Mouse (Mus musculus) intestine, postnatal 0 days (tissue): Measurements from ENCODE around the gene Nup62. TPM values are rescaled to one million over a fixed set of nuclear protein-coding genes. Genes with fewer than 3 reads are reported as not detected.

Experiments used
- ATAC-seq: fragments of 200-750 bp; cut with Nextera tagmentation; 2 replicates; pipeline ENCODE4 v1.8.0; 2017; ENCODE audit warnings: mild to moderate bottlenecking, moderate TSS enrichment, moderate library complexity
- H3K27ac ChIP-seq: fragments of 300-500 bp; sonication (generic); 2 replicates; pipeline ENCODE4 v1.5.1; 2014; ENCODE audit warnings: mild to moderate bottlenecking, low read depth, low read length, moderate library complexity
- H3K27me3 ChIP-seq: fragments of 300-500 bp; sonication (generic); replicated peaks from 2 replicates; pipeline ENCODE4 v1.6.1; 2014; ENCODE audit warnings: low read length, mixed read lengths; ENCODE audit not compliant: control insufficient read depth, insufficient read depth
- H3K36me3 ChIP-seq: fragments of 300-500 bp; sonication (generic); 2 replicates; pipeline ENCODE4 v1.6.1; 2014; ENCODE audit warnings: mild to moderate bottlenecking, moderate library complexity; ENCODE audit not compliant: control insufficient read depth, insufficient read depth
- H3K4me1 ChIP-seq: fragments of 300-500 bp; sonication (generic); replicated peaks from 2 replicates; pipeline ENCODE4 v1.6.1; 2014; ENCODE audit warnings: antibody characterized with exemption, low read length, mixed read lengths; ENCODE audit not compliant: control insufficient read depth, insufficient read depth
- H3K4me2 ChIP-seq: fragments of 300-500 bp; sonication (generic); replicated peaks from 2 replicates; pipeline ENCODE4 v1.6.1; 2014; ENCODE audit warnings: low read depth, mild to moderate bottlenecking, moderate library complexity
- H3K4me3 ChIP-seq: fragments of 300-500 bp; sonication (generic); 2 replicates; pipeline ENCODE4 v1.5.1; 2014; ENCODE audit warnings: low read depth, low read length
- H3K9ac ChIP-seq: fragments of 300-500 bp; sonication (generic); 2 replicates; pipeline ENCODE4 v1.6.1; 2014; ENCODE audit warnings: mild to moderate bottlenecking, low read depth, low read length
- H3K9me3 ChIP-seq: fragments of 300-500 bp; sonication (generic); 2 replicates; pipeline ENCODE4 v1.6.1; 2016; ENCODE audit warnings: mixed run types; ENCODE audit not compliant: control insufficient read depth
- CTCF ChIP-seq: sonication (generic); IDR thresholded peaks from 2 replicates; pipeline ENCODE4 v1.5.1; 2016; ENCODE audit warnings: low read depth, mild to moderate bottlenecking, control low read depth, antibody characterized with exemption, moderate library complexity
- WGBS: fragments of 180-500 bp; shearing (Covaris S2); extraction: QIAGEN DNeasy Blood & Tissue Kit; methylation state at CpG from one replicate; pipeline ENCODE4 v1.1.7; 2014; 5-methylcytosine and 5-hydroxymethylcytosine counted together
- polyA plus RNA-seq: library from polyadenylated mRNA; unstranded; fragments of >200 nt; fragmentation: Nextera tagmentation; extraction: Ambion mirVana; gene quantifications from 2 replicates; pipeline ENCODE4 v1.2.1, GENCODE M21; 2015

Nup62 gene
- polyA plus RNA-seq, 1 experiment from 2014 or later = 28.1 TPM

- no peak overlapping the region; the same call in 1 of the 2 replicates for H3K4me3 ChIP-seq
- H3K9ac ChIP-seq = 0 out of 2 replicates have a peak overlapping the region, but pooled peaks have one; percentile 31
- WGBS = 52% methylated on average over 14 of the region's 14 CpGs
- ATAC-seq = no peak
- no peak overlapping the region for H3K27ac ChIP-seq
- TF ChIP-seq CTCF = no peak
- H3K9me3 ChIP-seq = no peaks in the 10 kb centered on the region
- H3K4me2 ChIP-seq = no peak overlapping the region
- peaks cover 55% of the 10 kb centered on the region for H3K36me3 ChIP-seq
- no peaks in the 10 kb centered on the region for H3K27me3 ChIP-seq
- 0 out of 2 replicates have a peak, but pooled peaks cover 5% of the 10 kb centered on the region for H3K4me1 ChIP-seq
Observed at GRCm38 (mm10) chr7:44840426-44840825, 24.5 kb downstream of the Nup62 start.

GRCm38 (mm10) chr7:44841825-44842463 lies 26.1 kb downstream of the Nup62 start:
- no peak overlapping the region for H3K9ac ChIP-seq
- H3K27me3 ChIP-seq = no peaks in the 10 kb centered on the region
- H3K27ac ChIP-seq = no peak overlapping the region
- H3K4me3 ChIP-seq = no peak overlapping the region
- H3K4me2 ChIP-seq = no peak overlapping the region
- H3K9me3 ChIP-seq = no peaks in the 10 kb centered on the region
- H3K36me3 ChIP-seq = peaks cover 70% of the 10 kb centered on the region
- ATAC-seq = no peak
- no peak for TF ChIP-seq CTCF
- 90% methylated on average over 8 of the region's 8 CpGs for WGBS
- H3K4me1 ChIP-seq = 0 out of 2 replicates have a peak, but pooled peaks cover 5% of the 10 kb centered on the region

GRCm38 (mm10) chr7:44845006-44845405 lies 29.1 kb downstream of the Nup62 start:
- Histone ChIP-seq H3K36me3 (peaks cover 70% of the 10 kb centered on the region), H3K9ac (no peak overlapping the region)

GRCm38 (mm10) chr7:44846804-44847203 lies 30.9 kb downstream of the Nup62 start:
- Histone ChIP-seq H3K27ac (no peak overlapping the region), H3K4me2 (no peak overlapping the region), H3K9me3 (no peaks in the 10 kb centered on the region), H3K9ac (no peak overlapping the region), H3K4me1 (0 out of 2 replicates have a peak, but pooled peaks cover 3% of the 10 kb centered on the region), H3K36me3 (peaks cover 52% of the 10 kb centered on the region), H3K27me3 (no peaks in the 10 kb centered on the region), H3K4me3 (no peak overlapping the region)
- TF ChIP-seq CTCF = no peak
- 88% methylated on average over 7 of the region's 7 CpGs for WGBS
- no peak for ATAC-seq

More at GRCm38 (mm10) chr7:44845006-44845405, 29.1 kb downstream of the Nup62 start:
- Histone ChIP-seq H3K4me2 (no peak overlapping the region), H3K9me3 (no peaks in the 10 kb centered on the region), H3K27ac (no peak overlapping the region), H3K4me3 (no peak overlapping the region), H3K27me3 (no peaks in the 10 kb centered on the region), H3K4me1 (no peaks in the 10 kb centered on the region)
- 95% methylated on average over 10 of the region's 10 CpGs for WGBS
- TF ChIP-seq CTCF = no peak
- no peak for ATAC-seq

- H3K9ac ChIP-seq = 0 out of 2 replicates have a peak overlapping the region, but pooled peaks have one; percentile 43
- 56% methylated on average over 5 of the region's 5 CpGs for WGBS
- H3K27me3 ChIP-seq = no peaks in the 10 kb centered on the region
- ATAC-seq = no peak
- no peaks in the 10 kb centered on the region for H3K9me3 ChIP-seq
- peaks cover 47% of the 10 kb centered on the region for H3K36me3 ChIP-seq
- H3K4me3 ChIP-seq = peak overlapping the region; percentile 63
- H3K4me2 ChIP-seq = peak overlapping the region; percentile 67
- 0 out of 2 replicates have a peak, but pooled peaks cover 3% of the 10 kb centered on the region for H3K4me1 ChIP-seq
- no peak for TF ChIP-seq CTCF
- no peak overlapping the region for H3K27ac ChIP-seq
Observed at GRCm38 (mm10) chr7:44847772-44848171, 31.9 kb downstream of the Nup62 start.

- H3K9me3 ChIP-seq = no peaks in the 10 kb centered on the region
- H3K36me3 ChIP-seq = peaks cover 38% of the 10 kb centered on the region
- peak within 1 kb of the TSS; percentile 88 for H3K27ac ChIP-seq
- ATAC-seq = peak; percentile 87
- H3K4me2 ChIP-seq = peak within 1 kb of the TSS; percentile 67
- H3K4me1 ChIP-seq = peaks cover 3% of the 10 kb centered on the region; the same call in 1 of the 2 replicates
- under 1% methylated on average over 54 of the region's 54 CpGs for WGBS
- peak within 1 kb of the TSS; percentile 63 for H3K4me3 ChIP-seq
- H3K27me3 ChIP-seq = no peaks in the 10 kb centered on the region
- H3K9ac ChIP-seq = peak within 1 kb of the TSS; percentile 53
- no peak for TF ChIP-seq CTCF
Observed at GRCm38 (mm10) chr7:44848561-44849415, 32.9 kb downstream of the Nup62 start, which contains the start of the genes Akt1s1 and Tbc1d17. Gene Akt1s1, plus strand, starts transcription at chr7:44848991. Gene Tbc1d17, minus strand, starts transcription at chr7:44849079.
